Mouse (Mus musculus) layer of hippocampus, postnatal 10 days (tissue): ENCODE measurements around the gene Ppp2r3a. TPM values are rescaled to one million over a fixed set of nuclear protein-coding genes. Genes with fewer than 3 reads are reported as not detected.

Experiments
- DNase-seq, 2 experiments: peaks; one replicate each; pipeline ENCODE4 v3.0.0; 2021; ENCODE audit warnings: low spot score in 2 of 2
- total RNA-seq, 2 experiments: library from RNA; stranded (reverse); gene quantifications; 2 replicates each; pipeline ENCODE4 v1.2.3; 2021

Gene Ppp2r3a
- total RNA-seq, 2 experiments from 2014 or later, result 31.4 to 31.6 TPM

DNA sequence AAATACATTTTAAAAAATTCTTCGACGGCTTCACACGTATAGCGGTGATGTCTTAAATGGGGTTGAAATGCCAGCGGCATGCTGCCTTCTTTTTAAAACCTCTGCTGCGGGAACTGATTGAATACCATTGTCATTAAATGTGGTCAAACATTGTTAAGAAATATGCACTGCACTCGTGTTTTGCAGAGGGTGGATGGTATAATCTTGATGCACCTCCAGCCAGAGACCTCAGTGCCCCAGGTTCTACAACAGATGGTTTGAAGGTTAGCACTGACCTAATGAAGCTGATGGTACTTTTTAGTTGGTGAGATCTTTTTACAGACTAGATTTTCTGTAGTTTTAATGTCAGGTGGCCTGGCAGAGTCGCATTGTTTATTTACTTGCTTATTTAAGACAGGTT is 175.9 kb downstream of the Ppp2r3a start:
- no peak for DNase-seq

DNA sequence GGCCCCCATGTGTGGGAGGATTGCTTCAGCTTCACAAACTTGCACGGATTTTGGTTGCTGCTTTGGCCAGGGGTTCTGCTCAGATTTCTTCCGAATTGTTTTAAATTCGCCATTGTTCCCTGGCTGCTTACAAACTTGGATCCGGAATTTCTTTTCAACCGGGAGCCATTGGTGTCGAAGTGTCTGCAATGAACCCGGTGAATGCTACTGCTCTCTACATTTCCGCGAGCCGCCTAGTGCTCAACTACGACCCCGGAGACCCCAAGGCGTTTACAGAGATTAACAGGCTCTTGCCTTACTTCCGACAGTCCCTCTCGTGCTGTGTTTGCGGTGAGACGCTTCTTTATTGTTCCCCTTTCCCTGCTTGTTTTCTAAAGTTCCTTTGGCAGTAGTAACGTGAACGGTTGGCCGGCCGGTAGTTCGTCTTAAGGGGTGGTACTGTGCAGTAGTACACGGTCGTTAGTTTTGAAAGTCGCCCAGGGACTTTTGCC is 176.5 kb downstream of the Ppp2r3a start:
- DNase-seq, result peak; percentile 36 to 40

DNA sequence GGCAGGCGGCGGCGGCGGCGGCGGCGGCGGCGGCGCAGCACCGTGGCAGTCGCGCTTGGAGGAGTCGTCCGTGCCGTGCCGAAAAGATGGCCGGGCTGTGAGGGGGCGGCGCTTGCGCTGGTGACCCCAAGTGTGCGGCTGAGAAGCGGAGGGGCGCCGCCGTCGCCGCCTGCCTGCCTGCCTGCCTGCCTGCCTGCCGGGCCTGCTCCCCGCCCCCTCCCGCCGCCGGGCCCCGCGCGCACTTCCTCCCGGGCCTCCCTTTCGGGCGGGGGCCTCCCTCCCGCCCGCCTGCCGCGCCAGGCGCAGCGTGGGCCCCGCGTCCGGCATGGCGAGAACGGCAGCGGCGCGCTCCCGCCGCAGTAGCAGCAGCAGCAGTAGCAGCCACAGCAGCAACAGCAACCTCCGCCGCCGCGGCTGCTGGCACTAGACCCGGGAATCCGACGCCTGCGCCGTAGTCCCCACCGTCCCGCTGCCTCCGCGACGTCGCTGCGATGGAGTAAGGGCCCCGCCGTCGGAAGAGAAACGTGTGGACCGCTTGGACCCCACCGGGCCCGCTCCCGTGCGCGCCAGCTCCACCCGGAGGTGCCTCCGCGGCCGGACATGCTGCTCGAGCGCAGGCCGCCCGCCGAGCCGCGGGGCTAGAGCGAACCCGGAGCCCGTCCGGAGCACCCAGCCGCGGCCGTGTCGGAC is 177.1 kb downstream of the Ppp2r3a start:
- DNase-seq, result peak; percentile 78 to 87

- DNase-seq, result no peak
Measured at GRCm38 (mm10) chr9:101073987-101074331, 177.6 kb downstream of the Ppp2r3a start, which contains the start of gene Msl2. TSS of gene Msl2 (plus strand) at chr9:101074101.

GRCm38 (mm10) chr9:101073041-101073986 is 178.3 kb downstream of the Ppp2r3a start:
- peak; percentile 98 to 99 for DNase-seq

DNA sequence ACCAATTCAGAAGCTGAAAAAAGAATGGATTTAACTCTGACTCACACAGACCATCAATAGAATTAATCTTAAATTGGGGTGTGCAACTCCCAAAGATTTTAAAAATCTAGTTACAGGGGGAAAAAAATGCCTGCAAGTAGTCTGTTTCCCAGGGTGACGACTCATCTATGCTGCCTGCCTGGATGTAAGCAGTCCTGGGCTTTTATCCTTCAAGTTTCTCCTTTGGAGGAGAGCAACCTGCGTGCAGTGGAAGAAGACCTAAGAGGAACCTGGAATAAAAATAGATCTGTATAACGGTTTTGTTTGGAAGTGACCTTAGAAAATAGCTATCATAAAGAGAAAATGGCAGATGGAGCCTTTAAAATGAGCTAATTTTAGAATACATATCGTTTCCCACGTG is 179.1 kb downstream of the Ppp2r3a start:
- DNase-seq, result no peak

- no peak for DNase-seq
Measured at GRCm38 (mm10) chr9:101069781-101070180, 181.8 kb downstream of the Ppp2r3a start.

DNA sequence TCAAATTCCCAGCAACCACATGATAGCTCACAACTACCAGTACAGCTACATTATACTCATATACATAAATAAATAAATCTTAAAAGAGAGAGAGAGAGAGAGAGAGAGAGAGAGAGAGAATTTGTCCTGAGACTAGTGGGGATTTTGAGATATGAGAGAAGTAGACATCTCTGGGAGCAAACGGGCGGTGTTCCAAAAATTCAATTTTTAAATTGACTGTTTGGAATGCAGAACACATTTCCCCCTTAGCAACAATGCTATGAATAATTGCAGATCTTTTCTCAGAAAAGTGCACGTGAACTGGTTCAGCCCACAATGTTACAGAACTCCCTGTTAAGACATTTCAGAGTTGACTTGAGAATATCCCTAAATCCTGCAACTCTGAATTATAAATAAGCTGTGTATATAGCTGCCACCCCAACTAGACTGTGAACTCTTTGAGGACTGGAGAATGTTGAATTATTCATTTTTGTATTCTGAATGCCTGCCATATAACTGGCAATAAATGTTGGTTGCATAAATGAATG is 186.5 kb downstream of the Ppp2r3a start:
- no peak for DNase-seq

- no peak for DNase-seq
Measured at GRCm38 (mm10) chr9:101062253-101062780, 189.3 kb downstream of the Ppp2r3a start.

- DNase-seq, result no peak
Measured at GRCm38 (mm10) chr9:101061035-101061434, 190.6 kb downstream of the Ppp2r3a start.

- no peak for DNase-seq
Measured at GRCm38 (mm10) chr9:101057156-101057555, 194.4 kb downstream of the Ppp2r3a start.

Other genes starting within 250 kb of the Ppp2r3a start
- 10 to 100 TPM; 50.8 to 53.3 TPM for gene Pccb, start 216.9 kb downstream of the Ppp2r3a start, total RNA-seq
- gene Msl2, start 177.7 kb downstream of the Ppp2r3a start, total RNA-seq, result 10 to 100 TPM; 56.7 to 58.4 TPM